Mouse (Mus musculus) forebrain, embryonic 14.5 days (tissue): Measurements from ENCODE around the gene Daxx. TPM values are rescaled to one million over a fixed set of nuclear protein-coding genes. Genes with fewer than 3 reads are reported as not detected.
"Not testable (repeated sequence)": the region's sequence is repeated elsewhere in the genome, so short reads cannot be mapped to it uniquely, and the experiment has no call there.

Source experiments
- ATAC-seq: fragments of 200-750 bp; cut with Nextera tagmentation; 2 replicates; pipeline ENCODE4 v1.8.0; 2017; ENCODE audit warnings: mild to moderate bottlenecking, moderate library complexity
- DNase-seq: peaks from one replicate; pipeline ENCODE4 v3.0.0-alpha.2; 2015; ENCODE audit warnings: low spot score
- H3K27ac ChIP-seq: fragments of 300-500 bp; sonication (generic); 2 replicates; pipeline ENCODE4 v1.5.1; 2014; ENCODE audit warnings: low read depth, mild to moderate bottlenecking, control low read depth, low read length, moderate library complexity
- H3K27me3 ChIP-seq: fragments of 300-500 bp; sonication (generic); replicated peaks from 2 replicates; pipeline ENCODE4 v1.6.1; 2014; ENCODE audit warnings: low read length, control low read depth, mixed read lengths; ENCODE audit not compliant: control insufficient read depth, insufficient read depth
- H3K36me3 ChIP-seq: fragments of 300-500 bp; sonication (generic); 2 replicates; pipeline ENCODE4 v1.6.1; 2014; ENCODE audit warnings: low read length, control low read depth; ENCODE audit not compliant: control insufficient read depth, insufficient read depth
- H3K4me1 ChIP-seq: fragments of 300-500 bp; sonication (generic); 2 replicates; pipeline ENCODE4 v1.6.1; 2014; ENCODE audit warnings: antibody characterized with exemption, low read length, control low read depth; ENCODE audit not compliant: control insufficient read depth, insufficient read depth
- H3K4me2 ChIP-seq: fragments of 300-500 bp; sonication (generic); 2 replicates; pipeline ENCODE4 v1.6.1; 2014; ENCODE audit warnings: mild to moderate bottlenecking, control low read depth, low read length
- H3K4me3 ChIP-seq: fragments of 300-500 bp; sonication (generic); 2 replicates; pipeline ENCODE4 v1.5.1; 2014; ENCODE audit warnings: low read depth, low read length, control low read depth
- H3K9ac ChIP-seq: fragments of 300-500 bp; sonication (generic); 2 replicates; pipeline ENCODE4 v1.6.1; 2014; ENCODE audit warnings: mild to moderate bottlenecking, low read length, control low read depth, moderate library complexity
- H3K9me3 ChIP-seq: fragments of 300-500 bp; sonication (generic); replicated peaks from 2 replicates; pipeline ENCODE4 v1.6.1; 2016; ENCODE audit warnings: low read length, control low read depth, mixed read lengths; ENCODE audit not compliant: control insufficient read depth
- WGBS: fragments of 180-500 bp; shearing (Covaris S2); extraction: QIAGEN DNeasy Blood & Tissue Kit; methylation state at CpG from one replicate; pipeline ENCODE4 v1.1.7; 2014; 5-methylcytosine and 5-hydroxymethylcytosine counted together
- polyA plus RNA-seq: library from polyadenylated mRNA; unstranded; fragments of >200 nt; fragmentation: Nextera tagmentation; extraction: Ambion mirVana; gene quantifications from 2 replicates; pipeline ENCODE4 v1.2.1, GENCODE M21; 2014

The Daxx gene
- polyA plus RNA-seq = 43.3 and 48.0 TPM in 2 replicates

- H3K27ac ChIP-seq = peak within 1 kb of the TSS; percentile 86
- peaks cover 31% of the 10 kb centered on the region for H3K36me3 ChIP-seq
- DNase-seq = peak; percentile 99
- no peaks in the 10 kb centered on the region for H3K27me3 ChIP-seq
- peak within 1 kb of the TSS; percentile 94 for H3K4me3 ChIP-seq
- H3K4me1 ChIP-seq = peaks cover 11% of the 10 kb centered on the region
- 1% methylated on average over 68 of the region's 68 CpGs for WGBS
- H3K9me3 ChIP-seq = no peaks in the 10 kb centered on the region
- ATAC-seq = peak; percentile 97
- H3K4me2 ChIP-seq = peak within 1 kb of the TSS; percentile 93
- peak within 1 kb of the TSS; percentile 90 for H3K9ac ChIP-seq
Measured at GRCm38 (mm10) chr17:33909077-33909868, at the start of gene Daxx. Gene Daxx, plus strand, starts transcription at chr17:33909414.

GRCm38 (mm10) chr17:33865330-33866030 is 43.7 kb upstream of the Daxx start:
- ATAC-seq = no peak
- no peak overlapping the region for H3K4me2 ChIP-seq
- no peak overlapping the region for H3K4me3 ChIP-seq
- no peaks in the 10 kb centered on the region for H3K36me3 ChIP-seq
- no peak overlapping the region for H3K9ac ChIP-seq
- no peaks in the 10 kb centered on the region for H3K27me3 ChIP-seq
- H3K4me1 ChIP-seq = no peaks in the 10 kb centered on the region
- DNase-seq = no peak
- WGBS = 44% methylated on average over 9 of the region's 9 CpGs
- H3K27ac ChIP-seq = no peak overlapping the region
- no peaks in the 10 kb centered on the region for H3K9me3 ChIP-seq

- H3K27ac ChIP-seq, H3K4me1 ChIP-seq, H3K4me2 ChIP-seq, ATAC-seq, H3K27me3 ChIP-seq, H3K9ac ChIP-seq, H3K9me3 ChIP-seq, H3K4me3 ChIP-seq, DNase-seq: not testable (repeated sequence)
- WGBS = 90% methylated on average over 3 of the region's 12 CpGs
- H3K36me3 ChIP-seq = peaks cover 12% of the 10 kb centered on the region; the same call in 1 of the 2 replicates
Measured at GRCm38 (mm10) chr17:33873537-33873936, 35.7 kb upstream of the Daxx start, which contains the start of gene Gm7029. Gene Gm7029, plus strand, starts transcription at chr17:33873837.

GRCm38 (mm10) chr17:33874411-33874810 is 34.8 kb upstream of the Daxx start:
- no peaks in the 10 kb centered on the region for H3K4me1 ChIP-seq
- no peak for DNase-seq
- H3K4me2 ChIP-seq = no peak overlapping the region

GRCm38 (mm10) chr17:33875797-33876196 is 33.4 kb upstream of the Daxx start:
- H3K27ac ChIP-seq, ATAC-seq, H3K9me3 ChIP-seq, H3K9ac ChIP-seq, H3K4me3 ChIP-seq, DNase-seq, H3K4me2 ChIP-seq, H3K27me3 ChIP-seq, H3K4me1 ChIP-seq: not testable (repeated sequence)
- H3K36me3 ChIP-seq = peaks cover 24% of the 10 kb centered on the region; the same call in 1 of the 2 replicates
- 80% methylated on average over 5 of the region's 5 CpGs for WGBS

More at GRCm38 (mm10) chr17:33874411-33874810, 34.8 kb upstream of the Daxx start:
- Histone ChIP-seq H3K9me3 (no peaks in the 10 kb centered on the region), H3K9ac (no peak overlapping the region), H3K27ac (no peak overlapping the region), H3K4me3 (no peak overlapping the region), H3K27me3 (no peaks in the 10 kb centered on the region), H3K36me3 (peaks cover 18% of the 10 kb centered on the region; the same call in 1 of the 2 replicates)
- no peak for ATAC-seq
- 90% methylated on average over 8 of the region's 11 CpGs for WGBS

- not testable (repeated sequence) for DNase-seq
Measured at GRCm38 (mm10) chr17:33884320-33884719, 24.9 kb upstream of the Daxx start.

GRCm38 (mm10) chr17:33887802-33888201 is 21.4 kb upstream of the Daxx start:
- H3K9me3 ChIP-seq, H3K4me2 ChIP-seq, DNase-seq, H3K9ac ChIP-seq, H3K4me3 ChIP-seq, H3K27ac ChIP-seq, H3K27me3 ChIP-seq, H3K4me1 ChIP-seq, ATAC-seq: not testable (repeated sequence)
- H3K36me3 ChIP-seq = peaks cover 14% of the 10 kb centered on the region
- WGBS = 82% methylated on average over 2 of the region's 2 CpGs

More at GRCm38 (mm10) chr17:33884320-33884719, 24.9 kb upstream of the Daxx start:
- peaks cover 35% of the 10 kb centered on the region for H3K36me3 ChIP-seq
- not testable (repeated sequence) for H3K9me3 ChIP-seq, H3K4me3 ChIP-seq, H3K27me3 ChIP-seq, H3K4me2 ChIP-seq, H3K4me1 ChIP-seq, H3K27ac ChIP-seq, H3K9ac ChIP-seq, ATAC-seq
- 94% methylated on average over 9 of the region's 11 CpGs for WGBS

GRCm38 (mm10) chr17:33888230-33888629 is 21.0 kb upstream of the Daxx start:
- not testable (repeated sequence) for H3K9ac ChIP-seq, H3K9me3 ChIP-seq, H3K27ac ChIP-seq, H3K27me3 ChIP-seq, ATAC-seq, H3K4me3 ChIP-seq, DNase-seq, H3K4me1 ChIP-seq
- H3K36me3 ChIP-seq = peaks cover 12% of the 10 kb centered on the region
- peak overlapping the region; percentile 60 for H3K4me2 ChIP-seq
